Mouse (Mus musculus) ES-E14 (cell line): ENCODE measurements at regions not wholly inside any gene's neighbourhood (a gene's known extent, or its start where the extent isn't known, plus 50 kb on each side); places are given as distances from the start of the nearest gene placed in this dataset.
"Not testable (repeated sequence)": the region's sequence is repeated elsewhere in the genome, so short reads cannot be mapped to it uniquely, and the experiment has no call there.

ENCODE experiments used
- DNase-seq: peaks from one replicate; pipeline ENCODE4 v3.0.0-alpha.2; 2013; ENCODE audit warnings: low read depth, low spot score
- H3K27ac ChIP-seq: 2 replicates; pipeline ENCODE4 v1.5.1; 2012; ENCODE audit warnings: low read depth, mild to moderate bottlenecking, low read length, moderate library complexity, mixed read lengths; ENCODE audit not compliant: poor library complexity, insufficient read depth, severe bottlenecking
- H3K36me3 ChIP-seq: 2 replicates; pipeline ENCODE4 v1.6.1; 2012; ENCODE audit warnings: mild to moderate bottlenecking, low read length, moderate library complexity, mixed read lengths; ENCODE audit not compliant: control insufficient read depth, poor library complexity, insufficient read depth, severe bottlenecking
- H3K4me1 ChIP-seq, 2 experiments: fragments of 150-350 bp in 1 of 2; sonication (generic) in 1 of 2; 2 replicates each; pipeline ENCODE4 v1.6.1; 2012; ENCODE audit warnings: low read length in 2 of 2, mild to moderate bottlenecking in 1 of 2, mixed read lengths in 1 of 2; ENCODE audit not compliant: control insufficient read depth in 2 of 2, insufficient read depth in 2 of 2, poor library complexity in 1 of 2
- H3K4me3 ChIP-seq, 2 experiments: fragments of 150-350 bp in 1 of 2; sonication (generic) in 1 of 2; 2 replicates each; pipeline ENCODE4 v1.5.1; 2012; ENCODE audit warnings: low read length in 2 of 2, low read depth in 1 of 2, mild to moderate bottlenecking in 1 of 2, mixed read lengths in 1 of 2; ENCODE audit not compliant: insufficient read depth in 1 of 2, poor library complexity in 1 of 2, severe bottlenecking in 1 of 2
- H3K9ac ChIP-seq: 2 replicates; pipeline ENCODE4 v1.6.1; 2012; ENCODE audit warnings: low read depth, mild to moderate bottlenecking, low read length, mixed read lengths; ENCODE audit not compliant: poor library complexity, insufficient read depth, severe bottlenecking
- H3K9me3 ChIP-seq: fragments of 150-350 bp; sonication (generic); 2 replicates; pipeline ENCODE4 v1.6.1; 2012; ENCODE audit warnings: low read depth, mild to moderate bottlenecking, low read length; ENCODE audit not compliant: control insufficient read depth, insufficient read depth
- CHD2 ChIP-seq: IDR thresholded peaks from 2 replicates; pipeline ENCODE4 v1.6.1; 2014; ENCODE audit warnings: mild to moderate bottlenecking, low read depth, low read length, inconsistent platforms
- HCFC1 ChIP-seq: IDR thresholded peaks from 2 replicates; pipeline ENCODE4 v1.6.1; 2012; ENCODE audit warnings: low read length, inconsistent platforms, borderline replicate concordance; ENCODE audit not compliant: insufficient read depth
- MAFK ChIP-seq: IDR thresholded peaks from 2 replicates; pipeline ENCODE4 v1.6.1; 2014; ENCODE audit warnings: mild to moderate bottlenecking, low read depth, low read length, inconsistent platforms; ENCODE audit not compliant: insufficient read depth
- ZC3H11A ChIP-seq: IDR thresholded peaks from 2 replicates; pipeline ENCODE4 v1.6.1; 2012; ENCODE audit warnings: low read depth, mild to moderate bottlenecking, inconsistent platforms, low read length, borderline replicate concordance
- ZNF384 ChIP-seq: IDR thresholded peaks from 2 replicates; pipeline ENCODE4 v1.6.1; 2012; ENCODE audit warnings: low read depth, low read length, inconsistent platforms
- in situ Hi-C, 2 experiments: fragments of 600-800 bp; cut with MboI; formaldehyde crosslinking; loops; one replicate each; pipeline ENCODE4 v1.15.1; 2025; ENCODE audit warnings: low sequenced_read_pairs in 2 of 2, inconsistent platforms in 1 of 2; ENCODE audit not compliant: unreplicated experiment in 2 of 2

DNA sequence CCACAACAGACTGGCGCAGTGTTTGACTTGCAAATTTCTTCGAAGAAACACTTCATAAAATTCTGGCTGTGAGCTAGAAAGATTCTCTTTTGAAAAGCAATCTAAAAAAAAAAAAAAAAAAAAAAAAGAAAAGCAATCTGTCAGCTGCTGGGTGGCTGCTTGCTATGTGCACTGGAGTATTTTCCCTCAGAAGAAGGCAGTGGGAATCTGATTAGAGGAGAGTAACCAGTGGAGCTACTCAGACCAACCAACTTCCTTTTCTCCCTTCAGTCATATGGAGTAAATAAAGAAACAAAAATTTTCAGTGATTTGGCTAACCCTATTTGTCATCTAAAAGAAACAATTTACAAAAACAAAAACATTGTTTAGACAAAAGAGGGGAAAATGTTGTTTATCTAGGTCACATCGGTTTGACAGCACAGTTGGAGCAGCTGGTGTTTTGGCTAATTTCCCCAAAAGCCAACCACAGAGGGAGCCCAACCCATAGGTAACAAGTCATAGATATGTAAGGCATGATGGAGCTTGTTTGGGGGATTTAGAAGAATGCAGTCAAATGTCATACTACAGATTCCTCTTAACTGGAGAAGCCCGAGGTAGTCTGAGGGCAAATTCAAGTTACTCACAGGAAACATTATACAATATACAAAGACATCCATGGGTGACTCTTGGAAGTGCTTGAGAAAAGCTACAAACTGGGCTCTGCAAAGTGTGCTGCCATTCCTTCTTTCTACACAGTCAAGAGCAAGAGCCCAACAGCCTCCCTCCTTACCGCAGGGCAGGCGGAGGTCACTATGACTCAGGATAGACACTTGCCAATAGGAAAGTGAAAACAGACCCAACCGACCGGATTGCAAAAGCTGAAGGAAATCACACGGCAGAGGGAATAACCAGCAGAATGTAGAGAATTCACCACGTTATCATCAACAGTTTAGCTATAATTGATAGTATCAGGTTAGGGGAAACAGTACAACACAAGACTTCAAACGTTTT, 124.1 kb upstream of the Ghr start:
- no peaks in the 10 kb centered on the region for H3K4me1 ChIP-seq
- DNase-seq = no peak
- TF ChIP-seq CHD2 = no peak
- TF ChIP-seq HCFC1 = no peak
- TF ChIP-seq MAFK = no peak
- TF ChIP-seq ZC3H11A = no peak
- TF ChIP-seq ZNF384 = no peak

DNA sequence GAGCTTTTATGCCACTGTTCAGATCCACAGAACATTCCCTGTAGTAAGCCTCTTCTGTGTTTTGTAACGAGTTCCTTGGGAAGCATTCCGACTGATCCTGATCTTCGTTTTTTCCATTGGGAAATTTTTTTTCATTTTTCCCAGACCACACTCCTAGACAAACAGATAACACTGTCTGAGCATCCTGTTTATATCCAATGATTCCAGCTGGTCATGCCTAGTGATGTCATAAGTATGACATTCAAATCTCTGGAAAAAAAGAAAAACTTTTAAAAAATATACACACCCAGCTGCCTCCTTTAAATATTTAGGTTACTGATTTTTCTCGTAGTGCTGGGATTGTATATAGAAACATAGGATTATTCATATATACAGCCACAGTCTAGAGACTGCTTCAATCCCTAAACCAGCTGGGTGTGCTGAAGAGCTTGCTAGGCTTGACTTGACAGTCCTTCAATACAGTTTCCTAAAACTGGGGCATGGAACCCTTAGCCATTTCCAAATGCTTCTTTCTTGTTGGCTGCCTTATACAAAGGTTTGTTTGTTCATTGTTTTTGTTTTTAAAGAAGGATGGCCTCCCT, 116.0 kb upstream of the Ghr start:
- TF ChIP-seq ZC3H11A (no peak), ZNF384 (no peak), MAFK (no peak), HCFC1 (no peak), CHD2 (no peak)
- H3K4me3 ChIP-seq = no peak overlapping the region
- no peak overlapping the region for H3K27ac ChIP-seq
- DNase-seq = no peak
- no peaks in the 10 kb centered on the region for H3K36me3 ChIP-seq
- H3K9ac ChIP-seq = no peak overlapping the region
- in situ Hi-C loops = no loop called here
- H3K9me3 ChIP-seq = no peaks in the 10 kb centered on the region
- H3K4me1 ChIP-seq = no peaks in the 10 kb centered on the region

More for the DNA sequence above, 124.1 kb upstream of the Ghr start:
- H3K36me3 ChIP-seq = no peaks in the 10 kb centered on the region
- H3K27ac ChIP-seq = no peak overlapping the region
- H3K9me3 ChIP-seq = no peaks in the 10 kb centered on the region
- no peak overlapping the region for H3K4me3 ChIP-seq
- H3K9ac ChIP-seq = no peak overlapping the region
- in situ Hi-C loops = no loop called here

DNA sequence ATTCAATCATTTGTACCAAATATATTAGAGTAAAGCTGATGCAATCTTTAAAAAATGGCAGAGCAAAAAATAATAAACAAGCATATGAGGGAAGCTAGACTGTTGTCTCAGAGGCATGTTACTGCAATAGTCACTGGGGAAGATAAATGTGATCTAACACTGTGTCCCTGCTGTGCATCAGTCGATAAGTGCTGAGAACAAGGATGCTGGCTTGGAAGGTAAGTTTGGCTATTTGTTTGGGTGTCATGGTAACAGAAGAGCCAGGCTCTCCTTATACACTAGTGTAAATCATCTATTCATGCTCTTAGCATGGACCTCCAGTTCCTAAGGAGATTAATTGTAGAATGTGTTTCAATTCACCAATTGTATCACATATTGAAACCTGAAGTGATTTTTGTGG, 102.0 kb upstream of the Ghr start:
- DNase-seq = no peak
- no peak overlapping the region for H3K27ac ChIP-seq
- no peak overlapping the region for H3K4me3 ChIP-seq
- in situ Hi-C loops = no loop called here
- H3K4me1 ChIP-seq = no peaks in the 10 kb centered on the region
- no peaks in the 10 kb centered on the region for H3K9me3 ChIP-seq
- H3K36me3 ChIP-seq = no peaks in the 10 kb centered on the region
- TF ChIP-seq ZC3H11A (no peak), MAFK (no peak), CHD2 (no peak), HCFC1 (no peak), ZNF384 (no peak)
- no peak overlapping the region for H3K9ac ChIP-seq

DNA sequence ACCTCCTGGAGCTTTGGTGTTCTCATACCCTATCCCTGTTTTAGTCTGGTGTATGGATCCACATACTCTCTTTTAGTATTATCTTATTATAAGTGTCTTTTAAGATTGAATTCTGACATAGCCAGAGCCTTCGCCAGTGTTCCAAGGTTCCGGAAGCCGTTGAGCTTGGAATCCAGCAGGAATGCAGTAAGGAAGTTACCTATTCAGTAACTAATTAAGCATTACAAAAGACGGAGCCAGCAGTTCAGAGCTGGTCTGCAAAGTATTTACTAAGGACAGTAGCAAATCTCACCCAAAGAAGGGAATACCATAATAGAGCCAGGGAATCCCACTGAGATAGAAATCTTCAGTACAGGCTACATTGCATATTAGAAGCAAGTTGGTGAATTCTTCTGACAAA, 93.7 kb upstream of the Ghr start:
- H3K4me1 ChIP-seq, H3K36me3 ChIP-seq, in situ Hi-C loops, H3K4me3 ChIP-seq, H3K9ac ChIP-seq, H3K9me3 ChIP-seq, H3K27ac ChIP-seq: not testable (repeated sequence)
- peak; percentile 7 for DNase-seq
